Comparison of ENCODE assay signal across 9 mouse cellular contexts in genomic region chr9:113177181-113177917, GRCm38 (mm10).
DNase-seq lines count a peak whose midpoint lies in the region; ATAC-seq and TF ChIP-seq lines count a peak whose summit lies in the region.
"Had no signal": no experiment of that assay in that cellular context is flagged by ENCODE, and none has a peak within 500 bp of the region (broad histone marks: within the 10 kb centered on the region; RNA-seq: fewer than 3 reads in every experiment).

No protein-coding gene starts in this region.

- H3K27me3 ChIP-seq in kidney, embryonic 14.5 days (ENCODE audit: control insufficient read depth, insufficient read depth, low read length): no peaks in the 10 kb centered on the region

- no peaks in the 10 kb centered on the region for H3K36me3 ChIP-seq in kidney, embryonic 14.5 days (ENCODE audit: control insufficient read depth, insufficient read depth, low read length)
- H3K36me3 ChIP-seq: G1E had no signal

- H3K4me1 ChIP-seq in cortical plate, adult 2 months (ENCODE audit: control insufficient read depth, insufficient read depth, low read length): peaks cover 3% of the 10 kb centered on the region; the same call in 1 of the 2 replicates
- H3K4me1 ChIP-seq in kidney, embryonic 14.5 days (ENCODE audit: control insufficient read depth, insufficient read depth, low read length): no peaks in the 10 kb centered on the region

- peak overlapping the region; percentile 59; the same call in 1 of the 2 replicates for H3K27ac ChIP-seq in cortical plate, adult 2 months (ENCODE audit: insufficient read depth, low read length)
- no peak overlapping the region for H3K27ac ChIP-seq in kidney, embryonic 14.5 days (ENCODE audit: low read depth, low read length)

- TF ChIP-seq POLR2A in cortical plate, adult 2 months (IDR thresholded peaks at IDR 0.05; ENCODE audit: extremely low read depth, insufficient read depth, low read length): no peak

- H3K4me2 ChIP-seq in kidney, embryonic 14.5 days (replicated peaks; ENCODE audit: low read depth, low read length): no peak overlapping the region

- H3K4me3 ChIP-seq in cortical plate, adult 2 months (ENCODE audit: insufficient read depth, low read length): no peak overlapping the region
- no peak overlapping the region for H3K4me3 ChIP-seq in kidney, embryonic 14.5 days (ENCODE audit: low read length)

- H3K9me3 ChIP-seq in kidney, embryonic 14.5 days (ENCODE audit: control insufficient read depth, low read length): no peaks in the 10 kb centered on the region

- no peak for TF ChIP-seq CTCF in cortical plate, adult 2 months (IDR thresholded peaks at IDR 0.05; ENCODE audit: extremely low read depth, insufficient read depth, low read length)

- ATAC-seq in megakaryocyte progenitor cell, adult 5-6 weeks (replicated peaks; ENCODE audit: poor library complexity): no peak
- no peak for ATAC-seq in inflammation-experienced regulatory T-cells, adult 6 months
- ATAC-seq in kidney, embryonic 14.5 days (ENCODE audit: low FRiP score, low TSS enrichment): no peak

- peak; percentile 62 for DNase-seq in cerebellum, adult 11 months
- DNase-seq in layer of hippocampus, postnatal 10 days (ENCODE audit: low spot score in 2 of 2): peak; percentile 63 to 75
- peak; percentile 26 for DNase-seq in retina, embryonic 14.5 days (ENCODE audit: low spot score)
- DNase-seq: heart, adult 18-20 months had no signal

- H3K9ac ChIP-seq in kidney, embryonic 14.5 days (ENCODE audit: low read depth, low read length): no peak overlapping the region

- 30% methylated on average over 15 of the region's 15 CpGs for WGBS in kidney, embryonic 14.5 days
